Mouse (Mus musculus): ENCODE data around the gene Mbnl1. TPM values are rescaled to one million over a fixed set of nuclear protein-coding genes. Genes with fewer than 3 reads are reported as not detected.
"Not testable (repeated sequence)": the region's sequence is repeated elsewhere in the genome, so short reads cannot be mapped to it uniquely, and the experiment has no call there.

Gene Mbnl1
- polyA plus RNA-seq (2011; ENCODE audit: insufficient read length, low read depth, missing spikeins): 191 and 192 TPM in 2 replicates

GRCm38 (mm10) chr3:60472681-60473177 lies at the start of gene Mbnl1:
TSS of gene Mbnl1 (plus strand) at chr3:60472830.
- no peak within 1 kb of the TSS for H3K27ac ChIP-seq (ENCODE audit: insufficient read depth, low read length)
- H3K4me3 ChIP-seq (ENCODE audit: insufficient read depth, low read length): no peak within 1 kb of the TSS
- H3K4me1 ChIP-seq (ENCODE audit: control insufficient read depth, insufficient read depth, low read length): no peaks in the 10 kb centered on the region
- no peak for TF ChIP-seq POLR2A (IDR thresholded peaks at IDR 0.05; ENCODE audit: low read depth, low read length)
- no peak for TF ChIP-seq CTCF (IDR thresholded peaks at IDR 0.05; ENCODE audit: borderline replicate concordance, insufficient read depth, low read length)

GRCm38 (mm10) chr3:60424148-60424547 lies 48.5 kb upstream of the Mbnl1 start:
- TF ChIP-seq POLR2A (IDR thresholded peaks at IDR 0.05; ENCODE audit: low read depth, low read length): no peak
- no peak overlapping the region for H3K4me3 ChIP-seq (ENCODE audit: insufficient read depth, low read length)

GRCm38 (mm10) chr3:60429049-60429448 lies 43.6 kb upstream of the Mbnl1 start:
- no peak overlapping the region for H3K4me3 ChIP-seq (ENCODE audit: insufficient read depth, low read length)
- H3K27ac ChIP-seq (ENCODE audit: insufficient read depth, low read length): no peak overlapping the region
- TF ChIP-seq CTCF (IDR thresholded peaks at IDR 0.05; ENCODE audit: borderline replicate concordance, insufficient read depth, low read length): no peak
- TF ChIP-seq POLR2A (IDR thresholded peaks at IDR 0.05; ENCODE audit: low read depth, low read length): no peak
- H3K4me1 ChIP-seq (ENCODE audit: control insufficient read depth, insufficient read depth, low read length): peaks cover 7% of the 10 kb centered on the region

More at GRCm38 (mm10) chr3:60424148-60424547, 48.5 kb upstream of the Mbnl1 start:
- H3K27ac ChIP-seq (ENCODE audit: insufficient read depth, low read length): no peak overlapping the region
- peaks cover 7% of the 10 kb centered on the region for H3K4me1 ChIP-seq (ENCODE audit: control insufficient read depth, insufficient read depth, low read length)

- H3K4me1 ChIP-seq (ENCODE audit: control insufficient read depth, insufficient read depth, low read length): no peaks in the 10 kb centered on the region; the same call in 1 of the 2 replicates
- TF ChIP-seq POLR2A (IDR thresholded peaks at IDR 0.05; ENCODE audit: low read depth, low read length) (no peak), CTCF (IDR thresholded peaks at IDR 0.05; ENCODE audit: borderline replicate concordance, insufficient read depth, low read length) (no peak)
- peak overlapping the region; percentile 9; the same call in 1 of the 2 replicates for H3K27ac ChIP-seq (ENCODE audit: insufficient read depth, low read length)
- no peak overlapping the region for H3K4me3 ChIP-seq (ENCODE audit: insufficient read depth, low read length)
Measured at GRCm38 (mm10) chr3:60437254-60437653, 35.4 kb upstream of the Mbnl1 start.

- H3K4me3 ChIP-seq (ENCODE audit: insufficient read depth, low read length): no peak overlapping the region
- TF ChIP-seq CTCF (IDR thresholded peaks at IDR 0.05; ENCODE audit: borderline replicate concordance, insufficient read depth, low read length): no peak
- TF ChIP-seq POLR2A (IDR thresholded peaks at IDR 0.05; ENCODE audit: low read depth, low read length): no peak
- H3K4me1 ChIP-seq (ENCODE audit: control insufficient read depth, insufficient read depth, low read length): no peaks in the 10 kb centered on the region; the same call in 1 of the 2 replicates
- peak overlapping the region; percentile 9; the same call in 1 of the 2 replicates for H3K27ac ChIP-seq (ENCODE audit: insufficient read depth, low read length)
Measured at GRCm38 (mm10) chr3:60437678-60438232, 34.9 kb upstream of the Mbnl1 start.

GRCm38 (mm10) chr3:60438715-60439114 lies 33.9 kb upstream of the Mbnl1 start:
- no peaks in the 10 kb centered on the region; the same call in 1 of the 2 replicates for H3K4me1 ChIP-seq (ENCODE audit: control insufficient read depth, insufficient read depth, low read length)
- H3K27ac ChIP-seq (ENCODE audit: insufficient read depth, low read length): no peak overlapping the region
- TF ChIP-seq POLR2A (IDR thresholded peaks at IDR 0.05; ENCODE audit: low read depth, low read length) (no peak), CTCF (IDR thresholded peaks at IDR 0.05; ENCODE audit: borderline replicate concordance, insufficient read depth, low read length) (no peak)
- H3K4me3 ChIP-seq (ENCODE audit: insufficient read depth, low read length): no peak overlapping the region

GRCm38 (mm10) chr3:60461828-60462521 lies 10.7 kb upstream of the Mbnl1 start:
- no peak overlapping the region for H3K4me3 ChIP-seq (ENCODE audit: insufficient read depth, low read length)
- no peak overlapping the region for H3K27ac ChIP-seq (ENCODE audit: insufficient read depth, low read length)
- TF ChIP-seq POLR2A (IDR thresholded peaks at IDR 0.05; ENCODE audit: low read depth, low read length): no peak
- no peak for TF ChIP-seq CTCF (IDR thresholded peaks at IDR 0.05; ENCODE audit: borderline replicate concordance, insufficient read depth, low read length)
- no peaks in the 10 kb centered on the region for H3K4me1 ChIP-seq (ENCODE audit: control insufficient read depth, insufficient read depth, low read length)

- not testable (repeated sequence) for H3K4me1 ChIP-seq (ENCODE audit: control insufficient read depth, insufficient read depth, low read length); H3K4me3 ChIP-seq (ENCODE audit: insufficient read depth, low read length); H3K27ac ChIP-seq (ENCODE audit: insufficient read depth, low read length)
Measured at GRCm38 (mm10) chr3:60468667-60469066, 4.0 kb upstream of the Mbnl1 start.

- not testable (repeated sequence) for H3K4me3 ChIP-seq (ENCODE audit: insufficient read depth, low read length); H3K4me1 ChIP-seq (ENCODE audit: control insufficient read depth, insufficient read depth, low read length); H3K27ac ChIP-seq (ENCODE audit: insufficient read depth, low read length)
Measured at GRCm38 (mm10) chr3:60469170-60469805, 3.3 kb upstream of the Mbnl1 start.

GRCm38 (mm10) chr3:60472011-60472680 lies 484 bp upstream of the Mbnl1 start:
- H3K27ac ChIP-seq (ENCODE audit: insufficient read depth, low read length): no peak overlapping the region
- TF ChIP-seq POLR2A (IDR thresholded peaks at IDR 0.05; ENCODE audit: low read depth, low read length): no peak
- no peak for TF ChIP-seq CTCF (IDR thresholded peaks at IDR 0.05; ENCODE audit: borderline replicate concordance, insufficient read depth, low read length)
- no peak overlapping the region for H3K4me3 ChIP-seq (ENCODE audit: insufficient read depth, low read length)
- H3K4me1 ChIP-seq (ENCODE audit: control insufficient read depth, insufficient read depth, low read length): no peaks in the 10 kb centered on the region

Data from embryonic fibroblast, embryonic 13.5 days (primary cell).